Mouse (Mus musculus) macrophage (primary cell): ENCODE measurements around the gene Sel1l. TPM values are rescaled to one million over a fixed set of nuclear protein-coding genes. Genes with fewer than 3 reads are reported as not detected.

ENCODE experiments used
- H3K27ac ChIP-seq: fragments of 350-480 bp; formaldehyde crosslinking; 2 replicates; pipeline ENCODE4 v1.9.0; 2021
- H3K36me3 ChIP-seq: fragments of 350-480 bp; formaldehyde crosslinking; 2 replicates; pipeline ENCODE4 v1.9.0; 2021; ENCODE audit errors: inconsistent target
- H3K4me3 ChIP-seq: fragments of 350-480 bp; formaldehyde crosslinking; 2 replicates; pipeline ENCODE4 v1.9.0; 2021; ENCODE audit errors: inconsistent target
- H3K79me2 ChIP-seq: fragments of 350-480 bp; formaldehyde crosslinking; 2 replicates; pipeline ENCODE4 v1.9.0; 2021; ENCODE audit errors: inconsistent target
- WGBS: methylation state at CpG from one replicate; pipeline ENCODE4 v1.1.7; 2026; ENCODE audit warnings: inconsistent platforms; ENCODE audit not compliant: missing documents; 5-methylcytosine and 5-hydroxymethylcytosine counted together
- polyA plus RNA-seq: library from polyadenylated mRNA; stranded (reverse); fragments of 250-400 nt; gene quantifications from 3 replicates; pipeline ENCODE4 v1.2.4, GENCODE M21; 2018; ENCODE audit warnings: inconsistent platforms
- total RNA-seq, 78 experiments: library from RNA; depleted of rRNA; stranded (reverse); fragments of 250-400 nt; gene quantifications; 1 replicate in 9 of 78; 2 replicates in 24 of 78; 3 replicates in 43 of 78; 4 replicates in 2 of 78; pipeline ENCODE4 v1.2.4; 2018; ENCODE audit warnings: inconsistent platforms in 56 of 78

Sel1l gene
- 100 to 1,000 TPM; 198 to 591 (median 278) TPM for total RNA-seq (2018; cell fraction: chromatin; rRNA removed)
- 100 to 1,000 TPM in 10 of 26 experiments, 10 to 100 TPM in 16; 57.6 to 147 (median 94.6) TPM for total RNA-seq (2018; cell fraction: cytosol; rRNA removed)
- 100 to 1,000 TPM; 165 to 380 (median 236) TPM for total RNA-seq (2018; cell fraction: nucleus; rRNA removed)
- 76.5 to 80.3 TPM (median 79.9 TPM) in 3 replicates for polyA plus RNA-seq

- Histone ChIP-seq H3K79me2 (peaks cover 47% of the 10 kb centered on the region), H3K36me3 (no peaks in the 10 kb centered on the region), H3K27ac (no peak within 1 kb of the TSS), H3K4me3 (peak within 1 kb of the TSS; percentile 94)
- 1% methylated on average over 35 of the region's 35 CpGs for WGBS
These were observed at the start of gene Sel1l for GRCm38 (mm10) chr12:91849045-91849467. TSS of gene Sel1l (minus strand) at chr12:91849157.

DNA sequence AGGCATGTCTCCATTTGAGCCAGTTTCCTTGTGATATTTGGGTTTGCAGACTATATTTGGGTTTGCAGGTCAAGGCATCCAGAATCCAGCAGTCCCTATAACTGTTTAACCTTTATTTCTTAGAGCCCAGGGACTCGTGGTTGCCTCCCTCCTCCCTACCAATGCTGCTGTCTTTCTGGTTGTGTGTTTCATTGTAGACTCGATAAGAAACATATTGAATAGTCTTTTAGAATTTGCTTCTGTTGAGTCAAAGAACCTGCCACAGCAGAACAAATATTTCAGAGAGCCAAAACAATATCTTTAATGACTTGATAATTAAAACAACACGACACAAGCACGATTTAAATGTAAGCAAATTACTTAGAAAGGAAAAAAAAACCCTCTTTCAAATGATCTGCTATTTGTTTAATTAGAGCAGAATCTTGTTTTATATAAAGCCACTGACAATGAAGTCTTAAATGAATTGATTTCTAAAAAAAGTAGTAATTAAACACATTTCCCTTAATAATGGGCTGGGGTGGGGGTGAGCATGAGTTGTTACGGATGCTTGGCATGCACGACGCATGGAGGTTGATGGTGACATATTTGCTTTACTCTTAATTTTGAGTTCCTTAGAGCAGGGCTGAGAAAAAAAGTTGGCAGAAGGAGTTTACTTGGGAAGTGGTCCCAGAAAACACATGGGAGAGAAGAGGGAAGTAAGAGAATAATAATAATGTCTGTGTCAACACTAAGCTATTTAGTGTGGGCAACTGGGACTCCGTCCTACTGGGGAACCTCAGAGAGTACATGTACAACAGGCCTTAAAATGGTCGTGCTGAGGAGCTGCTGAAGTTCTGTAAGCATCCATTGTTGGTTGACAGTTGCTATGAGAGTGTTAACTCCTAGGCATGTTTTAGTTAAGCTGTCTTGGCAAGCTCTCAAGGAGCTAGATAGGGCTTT is 43.9 kb upstream of the Sel1l start:
- no peak overlapping the region for H3K27ac ChIP-seq
- no peak overlapping the region for H3K4me3 ChIP-seq
- H3K79me2 ChIP-seq, result no peaks in the 10 kb centered on the region
- WGBS, result 89% methylated on average over 9 of the region's 9 CpGs
- no peaks in the 10 kb centered on the region for H3K36me3 ChIP-seq

GRCm38 (mm10) chr12:91880431-91880830 is 31.5 kb upstream of the Sel1l start:
- Histone ChIP-seq H3K27ac (no peak overlapping the region), H3K4me3 (no peak overlapping the region), H3K79me2 (no peaks in the 10 kb centered on the region), H3K36me3 (no peaks in the 10 kb centered on the region)
- WGBS, result 70% methylated on average over 12 of the region's 13 CpGs

- H3K27ac ChIP-seq, result no peak overlapping the region
- H3K36me3 ChIP-seq, result no peaks in the 10 kb centered on the region
- no peak overlapping the region for H3K4me3 ChIP-seq
- H3K79me2 ChIP-seq, result no peaks in the 10 kb centered on the region
- WGBS, result 94% methylated on average over 8 of the region's 8 CpGs
These were observed 29.9 kb upstream of the Sel1l start for GRCm38 (mm10) chr12:91878912-91879250.

DNA sequence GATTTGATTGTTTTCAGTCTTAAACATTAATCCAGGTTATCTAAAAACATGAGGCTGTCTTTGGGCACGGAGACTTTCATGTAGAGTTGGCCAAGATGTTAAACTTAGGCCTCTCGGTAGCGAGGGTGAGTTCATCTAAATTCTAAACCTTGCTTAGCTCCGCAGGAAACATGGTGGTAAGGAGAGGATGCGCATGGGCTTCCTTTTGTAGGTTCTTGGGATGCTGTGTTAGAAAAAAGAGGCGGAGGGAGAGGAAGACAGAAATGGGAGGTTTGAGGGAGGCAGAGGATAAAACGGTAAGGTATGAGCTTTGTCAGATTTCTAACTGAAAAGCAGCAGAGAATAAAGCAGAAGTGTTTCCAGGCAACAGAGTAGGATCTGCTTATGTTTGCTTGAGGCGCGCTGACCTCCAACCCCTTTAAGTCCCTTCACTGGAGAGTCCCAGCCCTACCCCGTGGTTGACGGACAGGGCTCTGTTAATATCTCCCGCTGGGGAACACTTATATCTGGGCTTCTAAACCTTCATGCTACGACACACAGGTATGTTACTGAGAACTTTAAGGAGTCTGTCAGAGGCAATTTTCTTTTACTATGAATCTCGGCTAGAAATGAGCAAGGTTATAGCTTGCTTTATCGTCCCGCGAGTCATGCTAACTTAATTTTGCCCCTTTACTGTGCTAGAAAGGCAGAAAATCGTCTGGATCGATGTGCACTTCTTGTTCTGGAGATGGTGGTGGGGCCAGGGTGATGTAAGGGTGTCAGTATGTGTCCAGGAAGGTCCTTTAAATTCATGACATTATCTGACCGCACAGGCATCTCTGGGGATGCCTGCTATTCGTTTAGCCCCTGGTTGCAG is 29.3 kb upstream of the Sel1l start:
- no peaks in the 10 kb centered on the region for H3K79me2 ChIP-seq
- no peak overlapping the region for H3K4me3 ChIP-seq
- 76% methylated on average over 21 of the region's 21 CpGs for WGBS
- H3K36me3 ChIP-seq, result no peaks in the 10 kb centered on the region
- no peak overlapping the region for H3K27ac ChIP-seq

GRCm38 (mm10) chr12:91877646-91878045 is 28.7 kb upstream of the Sel1l start:
- H3K4me3 ChIP-seq, result no peak overlapping the region
- no peak overlapping the region for H3K27ac ChIP-seq
- H3K79me2 ChIP-seq, result no peaks in the 10 kb centered on the region
- WGBS, result 45% methylated on average over 5 of the region's 5 CpGs
- H3K36me3 ChIP-seq, result no peaks in the 10 kb centered on the region

- H3K79me2 ChIP-seq, result no peaks in the 10 kb centered on the region
- WGBS, result 93% methylated on average over 11 of the region's 11 CpGs
- H3K36me3 ChIP-seq, result no peaks in the 10 kb centered on the region
- H3K4me3 ChIP-seq, result no peak overlapping the region
- no peak overlapping the region for H3K27ac ChIP-seq
These were observed 21.7 kb upstream of the Sel1l start for GRCm38 (mm10) chr12:91870671-91871070.

DNA sequence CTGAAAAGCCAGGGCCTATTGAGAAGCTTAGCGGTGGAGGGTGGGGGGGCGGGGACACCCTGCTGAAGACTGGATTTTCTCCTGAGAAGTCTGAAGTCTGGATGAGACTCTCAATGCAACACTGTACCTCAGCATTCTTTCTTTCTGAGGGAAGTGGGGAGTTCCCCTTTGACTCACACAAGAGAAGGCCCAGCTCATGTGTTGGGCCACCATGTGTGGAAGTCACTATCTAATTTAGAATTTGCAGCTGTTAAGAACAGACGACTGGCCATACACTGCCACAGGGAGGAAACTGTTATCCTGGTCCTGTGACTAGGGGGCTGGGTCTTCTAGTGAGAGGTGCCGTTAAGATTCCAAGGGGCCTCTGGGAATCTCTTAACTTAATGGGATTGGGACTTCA is 20.4 kb upstream of the Sel1l start:
- WGBS, result 80% methylated on average over 4 of the region's 4 CpGs
- no peaks in the 10 kb centered on the region for H3K36me3 ChIP-seq
- H3K79me2 ChIP-seq, result no peaks in the 10 kb centered on the region
- H3K27ac ChIP-seq, result no peak overlapping the region
- H3K4me3 ChIP-seq, result no peak overlapping the region

DNA sequence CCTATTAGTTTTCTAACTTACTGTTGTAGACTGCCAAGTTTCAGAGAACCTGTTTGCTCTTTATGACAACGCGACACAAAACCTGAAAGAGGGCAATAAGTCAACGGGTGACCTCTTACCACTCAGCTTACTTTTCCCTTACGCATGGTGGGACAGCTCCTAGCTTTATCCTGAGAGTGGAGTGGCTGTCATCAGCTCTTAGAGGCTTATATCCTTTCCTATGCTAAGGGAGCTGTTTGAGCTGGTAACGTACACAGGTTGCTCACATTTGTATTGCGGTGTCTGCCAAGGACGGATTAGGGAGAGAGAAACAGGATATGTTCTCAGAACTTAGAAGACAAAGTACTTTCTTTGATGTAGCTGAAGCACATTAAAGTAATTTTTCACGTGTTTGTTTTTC is 5.4 kb upstream of the Sel1l start:
- H3K79me2 ChIP-seq, result no peaks in the 10 kb centered on the region
- H3K27ac ChIP-seq, result no peak overlapping the region
- WGBS, result 85% methylated on average over 8 of the region's 8 CpGs
- H3K36me3 ChIP-seq, result no peaks in the 10 kb centered on the region
- no peak overlapping the region for H3K4me3 ChIP-seq

DNA sequence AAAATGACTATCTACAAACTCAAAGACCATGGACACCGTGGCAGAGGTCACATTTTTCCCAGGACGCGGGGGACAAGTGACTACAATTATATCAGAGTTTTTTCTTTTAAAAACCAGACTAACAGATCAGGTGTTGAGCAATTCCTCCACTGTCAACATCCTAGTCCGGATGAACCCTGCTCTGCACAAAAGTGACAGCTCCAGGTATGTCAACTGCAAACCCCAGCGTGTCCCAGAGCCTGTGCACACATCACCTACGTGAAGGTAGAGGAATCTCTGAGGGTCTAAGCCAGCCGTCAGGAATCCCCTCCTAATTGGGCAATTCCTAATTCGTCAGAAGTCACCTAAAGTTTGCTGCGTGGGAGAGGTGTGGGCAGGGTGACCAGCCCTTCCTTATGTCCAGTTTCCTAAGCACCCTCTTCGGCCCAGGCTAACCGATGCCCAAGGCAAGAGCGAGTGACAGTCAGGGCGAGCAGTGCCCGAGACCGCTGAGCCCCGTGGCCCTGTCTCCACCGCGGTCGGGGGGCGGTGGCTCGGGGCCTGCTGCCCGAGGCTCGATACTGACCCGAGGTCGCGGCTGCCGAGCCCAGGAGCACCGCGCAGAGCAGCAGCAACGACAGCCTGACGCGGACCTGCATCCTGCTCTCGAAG is 438 bp downstream of the Sel1l start:
- WGBS, result 3% methylated on average over 24 of the region's 33 CpGs
- Histone ChIP-seq H3K79me2 (peaks cover 53% of the 10 kb centered on the region), H3K4me3 (peak overlapping the region; percentile 94), H3K27ac (no peak overlapping the region), H3K36me3 (no peaks in the 10 kb centered on the region)

DNA sequence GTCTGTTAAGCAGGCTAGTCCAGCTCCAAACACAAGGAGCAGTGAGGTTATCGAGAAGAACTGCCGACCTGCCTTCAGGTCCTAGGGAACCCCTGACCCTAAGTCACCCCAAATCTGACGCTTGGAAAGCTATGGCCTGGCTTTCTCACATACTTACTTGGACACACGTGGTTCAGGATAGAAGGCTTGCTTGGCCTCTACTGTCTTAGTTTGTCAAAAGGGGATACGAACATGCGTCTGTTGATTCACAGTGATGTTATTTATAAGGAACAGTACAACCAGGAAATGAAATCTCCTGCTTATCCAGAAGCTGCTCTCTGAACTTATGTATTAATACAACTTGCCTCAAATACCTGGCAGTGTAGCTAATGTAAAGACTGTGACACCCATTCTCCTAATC is 2.9 kb downstream of the Sel1l start:
- H3K27ac ChIP-seq, result no peak overlapping the region
- peaks cover 22% of the 10 kb centered on the region for H3K36me3 ChIP-seq
- H3K4me3 ChIP-seq, result no peak overlapping the region
- H3K79me2 ChIP-seq, result peaks cover 58% of the 10 kb centered on the region
- WGBS, result 93% methylated on average over 6 of the region's 6 CpGs

DNA sequence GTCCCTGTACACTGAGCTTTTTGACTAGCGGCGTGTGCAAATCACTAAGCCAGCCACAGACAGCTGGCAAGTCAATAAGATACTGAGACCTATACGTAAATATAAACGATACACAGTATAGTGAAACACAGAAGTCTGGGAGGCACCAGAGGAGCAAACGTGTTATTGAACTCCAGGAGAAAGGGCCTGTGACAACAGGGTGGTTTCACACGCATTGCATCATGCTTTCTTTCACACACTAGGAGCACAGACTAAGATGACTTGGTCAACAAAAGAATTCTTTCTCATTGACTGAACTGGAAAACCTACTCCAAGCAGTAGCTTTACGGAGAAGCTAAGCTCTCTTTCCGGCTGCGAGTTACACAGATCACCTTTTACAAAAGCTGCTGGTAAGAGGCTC is 3.6 kb downstream of the Sel1l start:
- Histone ChIP-seq H3K27ac (peak overlapping the region; percentile 10; the same call in 1 of the 2 replicates), H3K36me3 (peaks cover 28% of the 10 kb centered on the region)

DNA sequence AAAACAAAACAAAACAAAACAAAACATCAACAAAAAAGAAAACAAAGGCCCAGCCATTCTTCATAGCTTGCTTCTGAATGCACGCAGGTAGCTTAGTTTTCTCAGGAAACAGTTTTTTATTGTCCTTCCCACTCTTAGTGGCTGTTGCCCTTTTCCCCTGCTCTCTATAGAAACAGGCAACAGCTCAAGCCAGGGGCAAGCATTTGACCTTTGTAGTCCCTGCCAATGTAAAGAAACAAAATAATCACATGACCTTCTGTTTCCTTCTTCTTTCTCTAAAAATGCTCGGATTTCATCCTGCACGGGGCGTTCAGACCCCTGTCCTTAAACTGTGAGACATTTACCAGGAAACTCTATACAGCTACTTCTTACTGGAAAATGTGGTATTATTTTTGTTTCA is 4.4 kb downstream of the Sel1l start:
- H3K36me3 ChIP-seq, result peaks cover 37% of the 10 kb centered on the region
- peak overlapping the region; percentile 10 for H3K27ac ChIP-seq
- H3K4me3 ChIP-seq, result no peak overlapping the region
- peaks cover 58% of the 10 kb centered on the region for H3K79me2 ChIP-seq
- WGBS, result 29% methylated on average over 4 of the region's 4 CpGs

More for the DNA sequence above, 3.6 kb downstream of the Sel1l start:
- 91% methylated on average over 9 of the region's 9 CpGs for WGBS
- Histone ChIP-seq H3K4me3 (no peak overlapping the region), H3K79me2 (peaks cover 58% of the 10 kb centered on the region)

DNA sequence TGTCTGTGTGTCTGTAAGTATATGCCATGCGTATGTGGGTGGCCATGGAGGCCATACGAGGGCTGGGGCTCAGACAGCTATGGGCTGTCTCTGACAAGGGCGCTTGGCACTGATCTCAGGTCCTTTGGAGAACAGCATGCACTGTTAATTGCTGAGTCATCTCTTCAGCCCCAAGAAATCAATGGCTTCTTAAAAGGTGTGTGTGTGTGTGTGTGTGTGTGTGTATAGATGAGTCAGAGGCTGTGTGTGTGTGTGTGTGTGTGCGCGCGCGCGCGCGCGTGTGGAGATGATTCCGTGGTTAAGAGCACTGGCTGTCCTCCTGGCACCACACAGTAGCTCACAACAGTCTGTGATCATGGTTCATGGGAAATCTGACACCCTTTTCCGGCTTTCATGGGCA is 5.1 kb downstream of the Sel1l start:
- no peak overlapping the region for H3K4me3 ChIP-seq
- H3K36me3 ChIP-seq, result peaks cover 40% of the 10 kb centered on the region
- no peak overlapping the region for H3K27ac ChIP-seq
- 94% methylated on average over 4 of the region's 13 CpGs for WGBS
- peaks cover 58% of the 10 kb centered on the region for H3K79me2 ChIP-seq
